Mouse (Mus musculus) hindbrain, embryonic 14.5 days (tissue): ENCODE data around the gene Mtf1. TPM values are rescaled to one million over a fixed set of nuclear protein-coding genes. Genes with fewer than 3 reads are reported as not detected.
A peak's percentile ranks its signal among the peaks of the same experiment; 100 is the strongest.

Experiments used
- ATAC-seq: fragments of 200-750 bp; cut with Nextera tagmentation; 2 replicates; pipeline ENCODE4 v1.8.0; 2017; ENCODE audit warnings: moderate number of reproducible peaks, mild to moderate bottlenecking, moderate TSS enrichment, moderate library complexity; ENCODE audit not compliant: low FRiP score
- DNase-seq: peaks from one replicate; pipeline ENCODE4 v3.0.0-alpha.2; 2015; ENCODE audit warnings: low spot score
- H3K27ac ChIP-seq: fragments of 300-500 bp; sonication (generic); 2 replicates; pipeline ENCODE4 v1.5.1; 2014; ENCODE audit warnings: mild to moderate bottlenecking, moderate library complexity
- H3K27me3 ChIP-seq: fragments of 300-500 bp; sonication (generic); 2 replicates; pipeline ENCODE4 v1.6.1; 2014; ENCODE audit warnings: mild to moderate bottlenecking, low read length, mixed read lengths; ENCODE audit not compliant: control insufficient read depth, insufficient read depth
- H3K36me3 ChIP-seq: fragments of 300-500 bp; sonication (generic); replicated peaks from 2 replicates; pipeline ENCODE4 v1.6.1; 2014; ENCODE audit not compliant: control insufficient read depth, insufficient read depth
- H3K4me1 ChIP-seq: fragments of 300-500 bp; sonication (generic); replicated peaks from 2 replicates; pipeline ENCODE4 v1.6.1; 2014; ENCODE audit warnings: antibody characterized with exemption, low read length, mixed read lengths; ENCODE audit not compliant: control insufficient read depth, insufficient read depth
- H3K4me2 ChIP-seq: fragments of 300-500 bp; sonication (generic); replicated peaks from 2 replicates; pipeline ENCODE4 v1.6.1; 2014; ENCODE audit warnings: mild to moderate bottlenecking, moderate library complexity
- H3K4me3 ChIP-seq: fragments of 300-500 bp; sonication (generic); replicated peaks from 2 replicates; pipeline ENCODE4 v1.5.1; 2014; ENCODE audit warnings: mild to moderate bottlenecking, low read length
- H3K9ac ChIP-seq: fragments of 300-500 bp; sonication (generic); 2 replicates; pipeline ENCODE4 v1.6.1; 2014
- H3K9me3 ChIP-seq: fragments of 300-500 bp; sonication (generic); 2 replicates; pipeline ENCODE4 v1.6.1; 2016; ENCODE audit warnings: low read length; ENCODE audit not compliant: control insufficient read depth
- WGBS: fragments of 180-500 bp; shearing (Covaris S2); extraction: QIAGEN DNeasy Blood & Tissue Kit; methylation state at CpG from one replicate; pipeline ENCODE4 v1.1.7; 2014; 5-methylcytosine and 5-hydroxymethylcytosine counted together
- polyA plus RNA-seq: library from polyadenylated mRNA; unstranded; fragments of >200 nt; fragmentation: Nextera tagmentation; extraction: Ambion mirVana; gene quantifications from 2 replicates; pipeline ENCODE4 v1.2.1, GENCODE M21; 2014

Mtf1 gene
- polyA plus RNA-seq, 1 experiment from 2014 or later, result 10.6 TPM

GRCm38 (mm10) chr4:124847573-124847972 lies 45.7 kb downstream of the Mtf1 start:
- Histone ChIP-seq H3K9me3 (no peaks in the 10 kb centered on the region), H3K27ac (no peak overlapping the region), H3K9ac (no peak overlapping the region), H3K4me1 (peaks cover 15% of the 10 kb centered on the region), H3K27me3 (no peaks in the 10 kb centered on the region), H3K36me3 (peaks cover 21% of the 10 kb centered on the region), H3K4me3 (no peak overlapping the region), H3K4me2 (no peak overlapping the region)
- DNase-seq (peak; percentile 73), ATAC-seq (no peak)
- 4% methylated on average over 8 of the region's 8 CpGs for WGBS

GRCm38 (mm10) chr4:124849631-124850260 lies 47.8 kb downstream of the Mtf1 start:
- H3K9me3 ChIP-seq, result no peaks in the 10 kb centered on the region
- ATAC-seq (peak; percentile 53), DNase-seq (peak; percentile 63)
- peak overlapping the region; percentile 97 for H3K4me3 ChIP-seq
- under 1% methylated on average over 24 of the region's 24 CpGs for WGBS
- peak overlapping the region; percentile 96 for H3K27ac ChIP-seq
- H3K36me3 ChIP-seq, result peaks cover 35% of the 10 kb centered on the region
- peaks cover 15% of the 10 kb centered on the region for H3K4me1 ChIP-seq
- H3K4me2 ChIP-seq, result peak overlapping the region; percentile 76
- H3K9ac ChIP-seq, result peak overlapping the region; percentile 88
- no peaks in the 10 kb centered on the region for H3K27me3 ChIP-seq

GRCm38 (mm10) chr4:124850261-124850913 lies 48.5 kb downstream of the Mtf1 start, which contains the start of gene Yrdc:
Gene Yrdc, plus strand, starts transcription at chr4:124850679.
- no peaks in the 10 kb centered on the region for H3K9me3 ChIP-seq
- peak within 1 kb of the TSS; percentile 96 for H3K27ac ChIP-seq
- H3K36me3 ChIP-seq, result peaks cover 34% of the 10 kb centered on the region
- H3K4me3 ChIP-seq, result peak within 1 kb of the TSS; percentile 97
- peaks cover 15% of the 10 kb centered on the region for H3K4me1 ChIP-seq
- H3K9ac ChIP-seq, result peak within 1 kb of the TSS; percentile 88
- DNase-seq (peak; percentile 98), ATAC-seq (peak; percentile 94)
- peak within 1 kb of the TSS; percentile 76 for H3K4me2 ChIP-seq
- under 1% methylated on average over 77 of the region's 90 CpGs for WGBS
- no peaks in the 10 kb centered on the region for H3K27me3 ChIP-seq

- peaks cover 15% of the 10 kb centered on the region for H3K4me1 ChIP-seq
- peak within 1 kb of the TSS; percentile 96 for H3K27ac ChIP-seq
- H3K27me3 ChIP-seq, result no peaks in the 10 kb centered on the region
- peaks cover 41% of the 10 kb centered on the region for H3K36me3 ChIP-seq
- WGBS, result under 1% methylated on average over 75 of the region's 75 CpGs
- peak within 1 kb of the TSS; percentile 76 for H3K4me2 ChIP-seq
- DNase-seq (no peak), ATAC-seq (no peak; the same call in 1 of the 2 replicates)
- peak within 1 kb of the TSS; percentile 97 for H3K4me3 ChIP-seq
- H3K9ac ChIP-seq, result peak within 1 kb of the TSS; percentile 88
- no peaks in the 10 kb centered on the region for H3K9me3 ChIP-seq
Measured at GRCm38 (mm10) chr4:124850933-124851658, 49.2 kb downstream of the Mtf1 start, which contains the start of gene 1110065P20Rik. Gene 1110065P20Rik, minus strand, starts transcription at chr4:124851196.

- H3K27ac ChIP-seq, result no peak overlapping the region
- no peak overlapping the region for H3K9ac ChIP-seq
- no peak overlapping the region for H3K4me3 ChIP-seq
- H3K9me3 ChIP-seq, result no peaks in the 10 kb centered on the region
- peaks cover 22% of the 10 kb centered on the region for H3K4me1 ChIP-seq
- H3K36me3 ChIP-seq, result peaks cover 82% of the 10 kb centered on the region
- no peaks in the 10 kb centered on the region for H3K27me3 ChIP-seq
- DNase-seq (no peak), ATAC-seq (no peak)
- WGBS, result 92% methylated on average over 8 of the region's 8 CpGs
- no peak overlapping the region for H3K4me2 ChIP-seq
Measured at GRCm38 (mm10) chr4:124856294-124856693, 54.4 kb downstream of the Mtf1 start.

GRCm38 (mm10) chr4:124858370-124858769 lies 56.5 kb downstream of the Mtf1 start:
- DNase-seq (no peak), ATAC-seq (no peak)
- Histone ChIP-seq H3K9me3 (no peaks in the 10 kb centered on the region), H3K4me3 (no peak overlapping the region), H3K27ac (no peak overlapping the region), H3K9ac (no peak overlapping the region), H3K4me1 (peaks cover 20% of the 10 kb centered on the region), H3K4me2 (no peak overlapping the region), H3K27me3 (no peaks in the 10 kb centered on the region), H3K36me3 (peaks cover 65% of the 10 kb centered on the region)
- WGBS, result 85% methylated on average over 5 of the region's 5 CpGs

- 19% methylated on average over 7 of the region's 7 CpGs for WGBS
Measured at GRCm38 (mm10) chr4:124860446-124860845, 58.5 kb downstream of the Mtf1 start.

GRCm38 (mm10) chr4:124861283-124862188 lies 59.6 kb downstream of the Mtf1 start, which contains the start of gene Maneal:
Gene Maneal, minus strand, starts transcription at chr4:124862171.
- Histone ChIP-seq H3K27me3 (no peaks in the 10 kb centered on the region), H3K9ac (peak within 1 kb of the TSS; percentile 90), H3K4me2 (peak within 1 kb of the TSS; percentile 74), H3K4me3 (peak within 1 kb of the TSS; percentile 74), H3K36me3 (peaks cover 36% of the 10 kb centered on the region), H3K4me1 (peaks cover 20% of the 10 kb centered on the region), H3K27ac (peak within 1 kb of the TSS; percentile 83), H3K9me3 (no peaks in the 10 kb centered on the region)
- peak; percentile 77 for ATAC-seq
- no peak for DNase-seq
- 2% methylated on average over 49 of the region's 77 CpGs for WGBS

More at GRCm38 (mm10) chr4:124860446-124860845, 58.5 kb downstream of the Mtf1 start:
- H3K27ac ChIP-seq, result no peak overlapping the region
- no peaks in the 10 kb centered on the region for H3K27me3 ChIP-seq
- H3K4me1 ChIP-seq, result peaks cover 20% of the 10 kb centered on the region
- peak; percentile 59 for DNase-seq
- peaks cover 47% of the 10 kb centered on the region for H3K36me3 ChIP-seq
- no peaks in the 10 kb centered on the region for H3K9me3 ChIP-seq
- peak overlapping the region; percentile 74 for H3K4me3 ChIP-seq
- H3K9ac ChIP-seq, result peak overlapping the region; percentile 90
- peak overlapping the region; percentile 74 for H3K4me2 ChIP-seq
- no peak for ATAC-seq
